Mouse (Mus musculus) heart, postnatal 10 days (tissue): ENCODE data around the gene Taf15. TPM values are rescaled to one million over a fixed set of nuclear protein-coding genes. Genes with fewer than 3 reads are reported as not detected.

Source experiments
- DNase-seq, 2 experiments: peaks; one replicate each; pipeline ENCODE4 v3.0.0; 2021
- intact Hi-C: fragments of 180-260 bp; cut with DNase I; formaldehyde crosslinking; loops from one replicate; pipeline ENCODE4 v1.15.1; 2025
- total RNA-seq, 2 experiments: library from RNA; stranded (reverse); gene quantifications; 2 replicates each; pipeline ENCODE4 v1.2.3; 2021

The Taf15 gene
- total RNA-seq, 2 experiments from 2014 or later: 39.8 to 46.3 TPM

DNA sequence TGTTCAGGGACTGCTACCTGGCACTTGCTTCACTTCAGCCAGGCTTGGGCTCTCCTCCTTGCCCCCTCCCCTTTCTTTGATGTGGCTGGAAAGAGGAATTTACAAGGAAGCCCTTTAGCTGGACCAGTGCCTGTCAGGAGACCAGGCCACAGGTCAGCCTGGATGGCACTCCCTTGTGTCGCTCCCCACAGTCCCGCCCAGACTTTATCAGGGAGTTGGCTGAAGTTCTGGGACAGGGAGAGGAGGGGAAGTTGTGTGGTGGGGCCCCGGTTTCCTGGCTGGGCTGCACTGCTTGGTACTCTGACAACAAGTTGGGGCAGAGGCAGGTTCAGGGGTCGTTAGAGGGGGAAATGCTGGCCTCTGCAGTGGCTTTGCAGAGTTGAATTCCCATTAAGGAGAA lies 18.3 kb upstream of the Taf15 start:
- peak; percentile 53 to 63 for DNase-seq
- intact Hi-C loops: no loop called here

DNA sequence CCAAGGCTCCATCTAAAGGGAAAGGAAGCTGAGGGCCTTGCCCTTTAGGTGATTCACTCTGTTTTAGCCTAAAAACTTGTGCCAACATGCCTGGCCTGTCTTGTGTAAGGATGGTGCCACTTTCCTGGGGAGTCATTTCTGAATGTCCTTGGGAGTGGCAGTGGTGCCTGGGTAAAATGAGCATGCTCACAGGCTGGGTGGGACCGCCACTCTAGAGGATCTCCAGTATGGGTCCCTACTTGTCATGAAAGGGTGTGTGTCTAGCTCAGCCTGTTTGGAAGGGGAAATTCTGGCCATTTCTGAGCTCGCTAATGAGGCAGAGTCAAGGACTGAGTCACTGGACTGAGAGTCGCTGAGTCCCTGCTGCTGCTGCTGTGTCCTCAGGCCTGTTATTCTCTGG lies 17.3 kb upstream of the Taf15 start:
- intact Hi-C loops: no loop called here
- no peak for DNase-seq

DNA sequence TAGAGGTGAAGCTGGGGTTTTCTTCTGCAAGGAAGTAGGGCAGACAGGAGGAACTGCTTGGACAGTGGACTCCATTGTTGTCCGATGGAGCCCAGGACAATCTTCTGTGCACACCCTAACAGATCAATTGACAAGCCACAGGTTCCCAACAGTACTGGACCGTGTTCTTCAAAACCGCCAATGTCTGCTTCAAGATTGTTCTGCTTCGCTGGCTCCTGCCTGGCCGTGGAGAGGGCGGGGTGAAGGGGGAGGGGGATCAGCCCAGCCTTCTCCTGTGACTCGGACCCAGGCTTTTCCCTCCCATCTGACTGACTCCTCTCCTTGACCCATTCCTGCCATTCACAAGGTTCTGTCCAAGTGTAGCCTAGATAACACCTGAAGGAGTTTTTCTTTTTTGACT lies 15.6 kb upstream of the Taf15 start:
- intact Hi-C loops: no loop called here
- no peak for DNase-seq

DNA sequence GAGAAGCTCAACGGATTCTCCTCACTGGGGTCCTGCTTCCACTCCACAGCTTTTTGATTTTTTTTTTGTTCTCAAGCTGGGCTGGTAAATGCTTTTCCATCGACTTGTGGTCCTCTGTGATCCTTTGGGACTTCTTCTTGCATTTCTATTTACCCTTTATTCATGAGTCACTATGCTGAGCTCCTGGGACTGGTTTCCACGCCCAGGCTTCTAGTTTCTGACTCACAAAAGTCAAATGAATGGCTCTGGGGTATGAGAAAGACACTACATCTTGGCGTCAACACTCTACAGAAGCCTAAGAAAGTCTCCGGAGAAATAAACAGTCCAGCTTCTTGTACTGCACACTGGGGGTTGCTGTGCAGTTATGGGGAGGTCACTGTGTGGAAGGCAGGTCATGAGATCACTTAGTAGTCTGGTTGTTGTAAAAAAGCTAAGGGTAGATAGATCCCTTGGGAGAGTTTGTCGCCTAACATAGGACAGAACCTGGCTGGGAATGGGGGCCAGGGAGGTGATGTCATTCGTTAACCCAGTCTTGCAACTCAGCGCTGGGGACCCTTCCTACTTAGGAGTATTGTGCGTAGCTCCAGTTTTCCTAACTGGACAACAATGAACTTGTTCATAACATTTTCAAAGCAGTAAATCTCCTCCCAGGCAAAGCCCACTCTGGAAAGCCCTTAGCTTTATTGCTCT lies 14.8 kb upstream of the Taf15 start:
- DNase-seq: no peak
- intact Hi-C loops: no loop called here

DNA sequence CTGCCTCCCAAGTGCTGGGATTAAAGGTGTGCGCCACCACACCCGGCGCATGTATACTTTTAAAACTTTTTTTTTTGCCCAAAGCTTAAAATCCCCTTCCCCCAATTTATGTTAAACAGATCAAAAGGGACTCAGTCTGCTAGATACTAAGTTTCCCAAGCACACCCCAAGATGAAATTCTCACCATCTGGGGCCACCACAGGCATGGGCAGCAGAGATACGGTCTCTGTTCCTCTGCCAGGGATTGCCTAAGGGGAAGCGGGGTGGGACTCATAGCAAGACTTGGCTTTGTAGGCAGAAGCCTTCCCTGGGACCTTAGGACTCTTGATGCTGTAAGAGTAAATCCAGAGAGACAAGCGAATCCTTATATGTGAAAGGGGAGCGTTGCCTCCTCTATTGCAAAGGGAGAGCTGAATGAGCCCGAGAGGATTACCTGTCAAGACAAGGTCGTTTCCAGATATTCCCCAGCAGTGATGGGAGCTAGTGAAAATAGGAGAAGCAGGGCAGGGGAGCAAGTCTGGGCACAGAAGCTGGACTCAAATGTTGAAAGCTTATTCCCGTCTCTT lies 11.3 kb upstream of the Taf15 start:
- no peak for DNase-seq
- intact Hi-C loops: no loop called here

DNA sequence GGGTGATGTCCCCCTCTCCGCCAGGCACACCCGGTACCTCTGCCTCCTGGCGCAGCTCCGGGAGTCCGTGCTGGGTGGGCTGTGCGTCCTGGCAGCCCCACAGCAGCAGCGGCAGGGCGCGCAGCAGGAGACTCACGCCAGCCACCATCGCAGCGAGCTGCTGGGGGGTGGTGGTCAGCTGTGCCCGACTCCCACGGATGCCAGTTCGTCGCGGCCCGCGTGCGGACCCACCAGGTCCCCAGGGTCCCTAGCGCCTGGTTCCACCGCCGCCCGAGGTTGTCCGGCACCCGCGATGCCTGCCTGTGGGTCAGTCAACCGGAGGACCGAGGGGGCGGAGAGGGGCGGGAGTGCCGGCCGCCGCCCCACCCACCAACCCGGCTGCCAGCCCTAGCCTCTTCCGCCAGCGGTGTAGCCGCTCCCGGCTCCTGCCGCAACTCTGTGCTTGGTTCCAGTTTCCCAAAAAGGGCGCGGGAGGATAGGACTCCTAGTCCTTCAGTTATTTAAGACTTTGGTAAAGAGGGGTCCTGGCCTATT lies 10.1 kb upstream of the Taf15 start, which contains the start of gene Mmp28:
Gene Mmp28 (minus strand): TSS at position 361 of the 534 bp plus-strand sequence.
- intact Hi-C loops: no loop called here
- DNase-seq: peak; percentile 73 to 79

DNA sequence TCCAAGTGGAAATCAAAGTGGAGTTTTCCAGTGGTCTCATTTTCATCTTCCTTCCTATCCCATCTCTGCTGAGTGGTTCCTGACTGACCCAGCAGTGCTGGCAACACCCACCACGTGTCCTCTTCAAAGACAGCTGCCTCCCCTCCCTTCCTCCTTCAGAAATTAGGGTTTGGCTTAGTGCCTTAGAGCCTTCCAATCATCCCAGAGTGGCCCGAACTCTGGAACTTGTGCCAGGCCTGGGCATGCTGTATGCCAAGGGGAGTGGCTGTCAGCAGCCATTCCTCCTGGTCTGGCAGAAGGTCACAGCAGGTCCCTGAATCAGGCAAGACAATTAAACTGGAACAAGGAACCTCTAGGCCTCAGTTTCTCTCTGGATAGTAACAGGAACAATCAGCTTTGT lies 6.9 kb upstream of the Taf15 start:
- intact Hi-C loops: no loop called here
- peak; percentile 77 to 81 for DNase-seq

DNA sequence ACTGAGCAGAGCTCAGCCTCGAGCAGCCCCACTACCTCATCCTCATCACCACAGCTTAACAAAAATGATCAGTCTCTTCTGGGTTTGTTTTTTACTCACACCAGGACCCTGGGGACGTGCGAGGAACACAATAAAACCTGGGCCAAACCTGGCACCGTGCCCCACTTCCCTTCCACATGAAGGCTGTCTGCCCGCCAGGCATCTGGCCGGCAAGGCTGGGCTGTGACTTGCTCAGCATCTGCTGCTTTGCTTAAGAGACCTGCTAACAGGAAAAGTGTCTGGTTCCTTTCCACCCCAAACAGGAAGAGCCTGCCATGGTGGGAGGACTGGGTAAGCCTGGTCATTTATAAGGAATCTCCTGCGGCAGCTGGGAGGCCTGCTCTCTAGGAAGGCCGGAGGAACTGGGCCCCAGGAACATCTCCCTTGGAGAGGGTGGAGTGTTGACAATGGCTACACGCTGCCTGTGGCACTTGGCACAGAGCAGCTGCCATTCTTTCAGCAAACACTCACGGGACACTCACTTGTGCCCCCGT lies 5.7 kb upstream of the Taf15 start:
- DNase-seq: peak; percentile 79 to 86
- intact Hi-C loops: no loop called here

DNA sequence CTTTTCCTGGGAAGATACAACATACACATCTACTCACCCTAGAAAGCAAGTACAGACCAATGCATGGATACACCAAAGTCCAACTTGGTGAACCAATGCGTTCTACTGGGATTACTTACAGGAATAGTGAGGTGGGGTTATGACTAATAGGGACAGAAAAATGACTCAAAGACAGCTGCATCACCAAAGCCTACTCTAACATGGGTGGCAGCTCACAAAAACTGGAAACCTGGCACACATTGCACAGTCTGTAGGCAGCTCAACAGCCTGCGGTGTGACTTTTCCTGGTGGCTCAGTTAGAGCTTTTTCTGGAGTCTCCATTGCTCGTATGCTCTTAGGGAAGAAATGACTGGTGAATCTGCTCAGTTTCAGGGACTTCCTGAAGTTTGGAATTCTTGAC lies 4.1 kb upstream of the Taf15 start:
- DNase-seq: no peak
- intact Hi-C loops: no loop called here

DNA sequence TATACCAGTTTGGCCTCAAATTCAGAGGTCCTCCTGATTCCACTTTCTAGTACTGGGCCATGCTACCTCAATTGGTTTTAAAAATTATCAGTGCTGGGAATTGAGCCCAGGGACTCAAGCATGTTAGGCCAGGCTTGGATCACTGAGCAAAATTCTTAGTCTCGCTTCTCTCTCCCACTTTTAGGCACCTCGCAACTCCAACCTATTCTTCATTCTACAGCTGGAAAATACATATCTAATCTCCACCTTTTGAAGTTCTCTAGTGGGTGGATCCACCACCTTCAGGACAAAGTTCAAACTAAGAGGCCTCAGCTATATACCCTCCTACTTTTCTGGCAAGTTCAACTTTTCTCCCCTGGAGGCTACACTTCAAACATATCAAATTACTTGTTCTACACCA lies 1.1 kb upstream of the Taf15 start:
- intact Hi-C loops: loop anchor here (1.0 kb wide), 1 partner anchor 28 kb away; no protein-coding TSS in a partner anchor
- no peak for DNase-seq

DNA sequence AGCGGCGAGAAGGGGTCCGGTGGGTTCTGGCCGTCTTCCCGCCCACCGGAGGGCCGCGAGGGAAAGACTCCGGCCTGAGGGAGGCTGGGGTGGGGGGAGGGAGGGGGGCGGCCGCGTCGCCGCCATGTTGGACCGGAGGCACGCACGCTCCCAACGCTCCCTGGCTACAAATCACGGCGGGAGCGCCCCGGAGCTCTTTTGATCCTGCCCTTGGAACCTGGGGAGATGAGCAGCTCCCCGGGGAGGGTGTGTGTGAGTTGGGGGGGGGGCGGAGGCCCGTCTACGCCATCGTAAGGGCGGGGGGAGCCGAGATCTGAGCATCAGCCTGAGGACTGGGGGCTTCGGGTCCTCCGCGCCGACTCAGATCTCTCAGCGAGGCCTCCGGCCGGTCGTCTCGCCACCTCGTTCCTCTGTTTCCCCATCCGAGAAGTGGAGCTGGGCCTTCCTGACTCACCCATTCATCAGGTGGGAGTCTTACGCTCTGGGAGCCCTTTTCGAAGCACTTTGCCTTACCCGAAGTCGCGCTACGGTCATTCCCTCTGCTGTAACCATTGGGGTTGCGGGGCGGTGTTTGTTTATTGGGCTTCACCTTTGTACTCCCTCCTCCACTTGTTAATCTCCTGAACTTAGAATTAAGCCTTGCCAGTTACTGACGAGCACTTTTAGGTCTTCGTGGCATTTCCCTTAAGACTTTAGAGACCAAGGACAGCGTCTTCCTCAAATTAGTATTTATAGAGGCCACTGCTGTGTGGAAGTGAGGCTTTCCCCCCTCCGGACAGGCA lies 540 bp downstream of the Taf15 start:
- intact Hi-C loops: no loop called here
- peak in 1 of 2 experiments; percentile 35 for DNase-seq

DNA sequence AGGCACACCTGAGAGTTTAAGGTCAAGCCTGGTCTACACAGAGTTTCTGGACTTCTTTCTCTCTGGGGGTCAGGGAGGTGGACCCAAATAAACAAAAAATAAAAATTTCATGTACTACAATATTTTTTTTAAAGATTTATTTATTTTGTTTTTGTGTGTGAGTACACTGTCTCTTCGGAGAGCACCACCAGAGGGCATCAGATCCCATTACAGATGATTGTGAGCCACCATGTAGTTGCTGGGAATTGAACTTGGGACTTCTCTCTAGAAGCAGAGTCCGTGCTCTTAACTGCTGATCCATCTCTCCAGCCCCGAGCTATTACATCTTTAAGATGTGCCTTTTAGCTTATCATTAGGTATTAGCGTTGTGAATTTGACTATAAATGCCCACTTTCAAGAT lies 18.6 kb downstream of the Taf15 start:
- intact Hi-C loops: no loop called here
- DNase-seq: no peak

DNA sequence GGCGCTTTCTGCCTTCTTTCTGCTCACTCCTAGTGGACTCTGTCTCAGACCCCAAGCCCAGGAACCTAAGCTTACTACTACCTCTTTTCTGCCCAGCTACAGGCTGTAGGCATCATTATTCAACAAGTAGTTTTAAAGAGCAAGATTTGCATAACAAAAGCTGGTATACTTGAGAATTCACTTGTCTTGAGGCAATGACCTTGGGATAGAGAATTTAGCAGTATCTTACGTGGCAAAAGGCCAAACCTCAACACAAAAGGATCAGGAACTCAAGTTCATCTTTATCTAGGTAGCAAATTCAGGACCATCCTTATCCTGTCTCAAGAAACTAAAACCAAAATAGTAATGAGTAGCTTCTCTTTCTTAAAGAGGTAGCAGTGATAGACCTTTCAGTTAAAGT lies 22.7 kb downstream of the Taf15 start:
- intact Hi-C loops: no loop called here
- no peak for DNase-seq

DNA sequence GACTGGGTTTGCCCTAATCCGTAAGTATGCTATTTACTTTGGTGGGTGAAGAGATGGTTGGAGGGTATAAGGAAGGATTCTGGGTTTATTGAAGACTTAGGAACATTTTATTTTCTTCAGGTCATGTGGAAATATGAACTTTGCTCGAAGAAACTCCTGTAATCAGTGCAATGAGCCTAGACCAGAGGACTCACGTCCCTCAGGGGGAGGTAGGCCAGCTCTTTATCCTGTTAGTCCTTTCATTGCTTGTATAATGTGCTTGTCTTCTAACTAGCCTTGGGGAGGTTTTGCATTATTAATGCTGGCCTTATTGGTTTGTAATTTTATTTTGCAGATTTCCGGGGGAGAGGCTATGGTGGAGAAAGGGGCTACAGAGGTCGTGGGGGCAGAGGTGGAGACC lies 31.4 kb downstream of the Taf15 start:
- no peak for DNase-seq
- intact Hi-C loops: no loop called here

DNA sequence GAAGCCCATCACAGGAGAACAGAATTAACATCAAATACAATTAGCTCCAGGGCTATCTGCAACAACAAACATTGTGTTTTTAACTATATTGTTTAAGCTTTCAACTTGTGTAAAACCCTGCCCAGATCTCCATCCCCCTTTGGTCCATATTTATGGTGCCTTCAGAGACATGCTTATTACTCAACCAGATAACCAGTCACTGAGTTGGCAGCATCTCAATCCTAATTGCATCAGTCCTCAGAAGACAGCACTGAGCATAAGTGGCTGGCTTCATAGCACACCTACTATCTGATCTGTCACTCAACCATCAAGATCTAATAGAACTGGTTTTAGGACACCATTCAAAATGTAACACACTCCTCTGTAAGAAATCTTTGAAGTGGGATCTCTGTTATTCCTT lies 36.6 kb downstream of the Taf15 start:
- DNase-seq: no peak
- intact Hi-C loops: no loop called here

DNA sequence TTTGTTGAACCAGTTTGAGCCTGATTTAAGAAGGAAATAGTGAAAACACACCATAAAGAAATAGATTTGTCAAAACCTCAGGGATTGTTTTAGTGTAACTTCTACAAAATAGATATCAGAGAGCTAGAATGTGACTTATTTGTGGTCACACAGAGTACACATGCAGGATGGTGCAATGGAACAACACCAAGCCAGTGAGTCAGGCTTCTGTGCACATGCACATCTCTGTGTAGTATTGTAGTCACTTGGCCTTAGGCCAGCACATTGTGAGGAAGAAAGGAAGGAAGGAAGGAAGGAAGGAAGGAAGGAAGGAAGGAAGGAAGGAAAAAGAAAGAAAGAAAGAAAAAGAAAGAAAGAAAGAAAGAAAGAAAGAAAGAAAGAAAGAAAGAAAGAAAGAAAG lies 44.3 kb downstream of the Taf15 start:
- intact Hi-C loops: no loop called here
- no peak for DNase-seq

DNA sequence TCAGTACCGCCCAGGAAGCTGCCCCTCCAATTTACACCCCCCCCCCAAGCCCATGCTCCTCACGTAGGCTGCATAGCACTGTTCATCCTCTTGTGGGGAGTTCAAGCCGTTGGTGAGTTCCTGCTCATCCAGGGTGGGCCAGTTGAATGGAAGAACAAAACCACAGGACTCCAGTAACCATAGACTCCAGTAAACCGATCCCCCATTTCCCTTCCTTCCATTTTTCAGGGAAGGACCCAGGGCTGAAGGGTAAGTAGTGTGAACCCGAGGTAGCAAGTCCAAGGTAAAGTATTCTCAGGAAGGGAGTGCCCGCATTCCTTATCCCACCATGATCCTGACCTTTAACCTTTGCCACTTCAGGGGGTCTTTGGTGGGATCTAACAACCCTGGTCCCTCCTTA lies 45.5 kb downstream of the Taf15 start:
- no peak for DNase-seq
- intact Hi-C loops: no loop called here

DNA sequence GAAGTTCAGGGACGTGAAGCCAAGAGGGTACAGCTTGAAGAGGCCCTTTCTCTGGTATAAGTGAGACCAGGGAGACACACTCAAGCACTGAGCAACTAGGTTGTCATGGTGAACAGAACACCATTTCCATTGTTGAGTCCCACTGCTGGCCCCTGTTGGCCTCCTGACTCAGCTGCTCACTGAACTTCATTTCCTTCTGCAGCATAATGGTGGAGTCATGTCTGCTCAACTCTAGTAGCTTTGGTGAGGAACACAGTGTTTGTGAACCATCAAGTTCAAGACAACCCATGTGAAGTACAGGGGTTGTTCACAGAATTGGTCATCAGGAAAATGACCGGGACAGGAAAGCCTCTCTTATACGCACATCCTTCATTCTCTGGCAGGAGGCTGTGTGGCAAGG lies 49.2 kb downstream of the Taf15 start, which contains the start of gene Heatr9:
Gene Heatr9 (minus strand): TSS at position 101 of the 400 bp plus-strand sequence.
- intact Hi-C loops: no loop called here
- no peak for DNase-seq

DNA sequence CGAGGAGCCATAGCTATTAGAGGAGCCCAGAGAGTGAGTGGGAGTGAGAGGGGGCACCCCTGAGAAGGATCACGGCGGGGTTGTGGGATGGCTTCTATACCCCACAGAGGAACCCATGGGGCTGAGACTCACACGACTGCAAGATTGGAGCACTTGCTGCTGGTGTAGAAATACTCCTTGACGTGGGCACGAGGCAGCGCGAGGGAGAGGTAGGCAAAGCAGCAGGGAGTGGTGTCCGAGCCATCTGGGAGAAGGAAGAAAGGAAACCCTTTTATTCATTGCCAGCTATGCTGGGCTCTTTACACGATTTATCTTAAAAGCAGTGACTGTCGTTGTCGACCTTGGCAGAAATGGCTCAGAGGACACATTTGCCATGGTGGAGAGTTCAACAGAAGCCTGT lies 56.1 kb downstream of the Taf15 start:
- intact Hi-C loops: no loop called here
- DNase-seq: no peak

DNA sequence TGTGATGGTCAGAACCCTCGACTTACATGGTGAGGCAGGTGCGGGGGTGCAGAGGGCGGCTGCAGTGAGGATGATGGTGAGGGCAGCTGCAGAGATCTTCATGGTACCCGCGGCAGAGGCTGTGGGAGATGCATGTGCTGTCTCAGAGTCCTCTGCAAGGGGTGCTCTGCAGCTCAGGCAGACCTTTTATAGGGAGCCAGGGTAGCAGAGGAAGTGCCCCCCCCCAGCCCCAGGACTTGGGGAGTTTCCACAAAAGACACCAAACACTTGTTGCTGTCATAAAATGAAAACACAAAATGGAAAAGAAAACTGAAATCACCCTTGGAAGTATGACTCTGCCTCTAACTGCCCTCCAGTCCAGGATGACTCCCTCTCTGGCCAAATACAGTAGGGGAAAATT lies 57.5 kb downstream of the Taf15 start, which contains the start of gene Ccl5:
Gene Ccl5 (minus strand): TSS at position 159 of the 400 bp plus-strand sequence.
- intact Hi-C loops: no loop called here
- no peak for DNase-seq

DNA sequence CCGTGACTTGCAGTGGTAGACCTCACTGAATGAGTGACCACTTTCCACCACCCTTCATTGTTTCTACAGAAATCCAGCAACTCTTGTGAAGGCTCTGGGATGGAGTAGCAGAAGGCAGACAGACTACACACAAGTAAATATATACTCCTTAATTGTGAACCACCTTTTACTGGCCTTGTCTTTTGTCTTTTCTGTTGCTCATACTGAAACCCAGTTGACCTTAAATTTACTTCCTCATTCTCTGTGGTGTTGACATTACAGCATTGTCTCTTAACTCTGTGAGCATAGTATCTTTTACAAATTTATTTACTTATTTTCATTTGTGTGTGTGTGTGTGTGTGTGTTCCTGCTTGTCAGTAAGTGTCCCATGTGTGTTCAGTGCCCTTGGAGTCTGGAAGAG lies 60.3 kb downstream of the Taf15 start:
- DNase-seq: no peak
- intact Hi-C loops: no loop called here
